Mouse (Mus musculus) limb, embryonic 14.5 days (tissue): ENCODE data around the gene Ppia. TPM values are rescaled to one million over a fixed set of nuclear protein-coding genes. Genes with fewer than 3 reads are reported as not detected.

ENCODE experiments used
- ATAC-seq: fragments of 200-750 bp; cut with Nextera tagmentation; 2 replicates; pipeline ENCODE4 v1.8.0; 2017; ENCODE audit warnings: low read depth, moderate number of reproducible peaks, moderate TSS enrichment; ENCODE audit not compliant: low FRiP score
- DNase-seq: peaks from one replicate; pipeline ENCODE4 v3.0.0-alpha.2; 2015; ENCODE audit warnings: low spot score
- H3K27ac ChIP-seq: fragments of 300-500 bp; sonication (generic); replicated peaks from 2 replicates; pipeline ENCODE4 v1.5.1; 2014; ENCODE audit warnings: low read depth, mild to moderate bottlenecking, low read length, moderate library complexity, mixed read lengths
- H3K27me3 ChIP-seq: fragments of 300-500 bp; sonication (generic); 2 replicates; pipeline ENCODE4 v1.6.1; 2014; ENCODE audit warnings: low read length, mixed read lengths; ENCODE audit not compliant: control insufficient read depth, insufficient read depth
- H3K36me3 ChIP-seq: fragments of 300-500 bp; sonication (generic); 2 replicates; pipeline ENCODE4 v1.6.1; 2014; ENCODE audit warnings: mild to moderate bottlenecking, low read length, moderate library complexity, mixed read lengths; ENCODE audit not compliant: control insufficient read depth, insufficient read depth
- H3K4me1 ChIP-seq: fragments of 300-500 bp; sonication (generic); 2 replicates; pipeline ENCODE4 v1.6.1; 2014; ENCODE audit warnings: antibody characterized with exemption, low read length, mixed read lengths; ENCODE audit not compliant: control insufficient read depth, insufficient read depth
- H3K4me2 ChIP-seq: fragments of 300-500 bp; sonication (generic); replicated peaks from 2 replicates; pipeline ENCODE4 v1.6.1; 2014; ENCODE audit warnings: low read depth, mild to moderate bottlenecking, low read length, moderate library complexity; ENCODE audit not compliant: severe bottlenecking
- H3K4me3 ChIP-seq: fragments of 300-500 bp; sonication (generic); replicated peaks from 2 replicates; pipeline ENCODE4 v1.5.1; 2014; ENCODE audit warnings: low read length
- H3K9ac ChIP-seq: fragments of 300-500 bp; sonication (generic); 2 replicates; pipeline ENCODE4 v1.6.1; 2014; ENCODE audit warnings: mild to moderate bottlenecking, low read depth, low read length, moderate library complexity; ENCODE audit not compliant: severe bottlenecking
- H3K9me3 ChIP-seq: fragments of 300-500 bp; sonication (generic); 2 replicates; pipeline ENCODE4 v1.6.1; 2016; ENCODE audit warnings: low read length; ENCODE audit not compliant: control insufficient read depth
- POLR2A ChIP-seq: fragments of 200-500 bp; IDR thresholded peaks from 2 replicates; pipeline ENCODE4 v1.8.0; 2012; ENCODE audit warnings: inconsistent platforms, mild to moderate bottlenecking, moderate library complexity, borderline replicate concordance; ENCODE audit not compliant: insufficient read depth, insufficient read length; ENCODE audit errors: extremely low read depth
- WGBS: fragments of 180-500 bp; shearing (Covaris S2); extraction: QIAGEN DNeasy Blood & Tissue Kit; methylation state at CpG from one replicate; pipeline ENCODE4 v1.1.7; 2014; 5-methylcytosine and 5-hydroxymethylcytosine counted together
- polyA plus RNA-seq, 2 experiments: library from polyadenylated mRNA; depleted of rRNA in 1 of 2; stranded (reverse) in 1 of 2; unstranded in 1 of 2; fragments of >200 nt; fragmentation: Nextera tagmentation in 1 of 2; extraction: Ambion mirVana in 1 of 2; gene quantifications; 2 replicates each; pipeline versions ENCODE4 v1.2.1 to v1.2.3; 2012 to 2014

Gene Ppia
- polyA plus RNA-seq, 2 experiments = 3,384 to 4,744 TPM

DNA sequence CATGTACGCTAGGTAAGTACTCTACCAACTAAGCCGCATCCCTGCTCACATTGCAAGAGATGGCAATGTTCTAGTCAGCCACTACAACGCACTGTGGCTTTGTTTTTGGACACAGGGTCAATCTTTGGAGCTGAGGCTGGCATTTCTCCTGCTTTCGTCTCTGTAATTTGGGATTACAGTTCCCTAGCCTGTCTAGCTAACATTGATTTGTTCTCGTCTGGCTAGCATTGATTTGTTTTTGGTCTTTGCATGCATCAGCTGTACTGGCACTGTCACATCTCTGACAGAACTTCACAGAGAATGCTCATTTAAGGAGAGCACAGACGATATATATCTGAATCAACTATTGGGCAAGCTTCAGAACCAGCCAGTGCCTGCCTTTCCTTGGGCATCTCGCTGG, 14.9 kb downstream of the Ppia start:
- H3K4me3 ChIP-seq = no peak overlapping the region
- ATAC-seq (no peak), DNase-seq (no peak)
- no peak overlapping the region for H3K9ac ChIP-seq
- no peaks in the 10 kb centered on the region for H3K27me3 ChIP-seq
- H3K27ac ChIP-seq = no peak overlapping the region
- no peaks in the 10 kb centered on the region for H3K4me1 ChIP-seq
- no peaks in the 10 kb centered on the region for H3K9me3 ChIP-seq
- TF ChIP-seq POLR2A = no peak
- no peak overlapping the region for H3K4me2 ChIP-seq
- peaks cover 94% of the 10 kb centered on the region for H3K36me3 ChIP-seq
- WGBS = 94% methylated on average over 7 of the region's 7 CpGs

DNA sequence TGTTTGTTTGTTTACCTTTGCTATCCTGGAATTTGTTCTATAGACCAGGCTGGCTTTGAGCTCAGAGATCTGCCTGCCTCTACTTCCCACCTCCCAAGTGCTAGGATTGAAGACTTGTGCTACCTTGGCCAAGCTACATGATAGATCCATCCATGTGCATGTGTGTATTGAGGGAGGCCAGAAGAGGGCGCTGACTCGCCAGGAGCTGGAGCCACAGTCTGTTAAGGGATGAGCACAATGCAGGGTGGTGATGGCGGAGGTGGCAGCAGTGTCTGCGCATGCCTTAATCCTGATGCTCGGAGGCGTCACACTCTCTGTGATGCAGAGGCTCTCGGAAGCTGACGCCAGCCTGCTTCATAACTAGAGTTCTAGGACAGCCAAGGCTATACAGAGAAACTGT, 21.2 kb downstream of the Ppia start:
- Histone ChIP-seq H3K27me3 (no peaks in the 10 kb centered on the region), H3K27ac (no peak overlapping the region), H3K9ac (no peak overlapping the region), H3K4me1 (no peaks in the 10 kb centered on the region), H3K4me2 (no peak overlapping the region), H3K36me3 (peaks cover 64% of the 10 kb centered on the region), H3K9me3 (no peaks in the 10 kb centered on the region), H3K4me3 (no peak overlapping the region)
- 71% methylated on average over 8 of the region's 8 CpGs for WGBS
- DNase-seq (no peak), ATAC-seq (no peak)
- no peak for TF ChIP-seq POLR2A

DNA sequence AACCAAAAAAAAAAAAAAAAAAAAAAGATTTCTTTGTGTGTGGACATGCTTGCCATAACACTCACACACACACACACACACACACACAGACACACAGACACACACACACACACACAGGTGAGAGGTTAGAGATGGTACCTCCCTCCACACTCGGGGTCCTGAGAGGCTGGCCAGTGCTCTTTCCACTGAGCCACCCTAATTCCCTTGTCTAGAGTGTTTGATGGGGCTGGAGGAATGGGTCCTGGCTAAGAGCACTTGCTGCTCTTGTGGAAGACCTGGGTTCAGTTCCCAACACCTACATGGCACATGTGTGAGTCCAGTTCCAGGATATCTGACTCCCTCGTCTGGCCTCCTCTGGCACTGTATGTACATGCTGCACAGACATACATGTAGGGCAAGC, 22.4 kb downstream of the Ppia start:
- DNase-seq = no peak
- Histone ChIP-seq H3K36me3 (peaks cover 52% of the 10 kb centered on the region), H3K27ac (no peak overlapping the region), H3K4me2 (no peak overlapping the region), H3K9ac (no peak overlapping the region), H3K27me3 (no peaks in the 10 kb centered on the region), H3K4me1 (no peaks in the 10 kb centered on the region), H3K9me3 (no peaks in the 10 kb centered on the region), H3K4me3 (no peak overlapping the region)
- ATAC-seq = no peak
- 95% methylated on average over 2 of the region's 2 CpGs for WGBS
- no peak for TF ChIP-seq POLR2A

DNA sequence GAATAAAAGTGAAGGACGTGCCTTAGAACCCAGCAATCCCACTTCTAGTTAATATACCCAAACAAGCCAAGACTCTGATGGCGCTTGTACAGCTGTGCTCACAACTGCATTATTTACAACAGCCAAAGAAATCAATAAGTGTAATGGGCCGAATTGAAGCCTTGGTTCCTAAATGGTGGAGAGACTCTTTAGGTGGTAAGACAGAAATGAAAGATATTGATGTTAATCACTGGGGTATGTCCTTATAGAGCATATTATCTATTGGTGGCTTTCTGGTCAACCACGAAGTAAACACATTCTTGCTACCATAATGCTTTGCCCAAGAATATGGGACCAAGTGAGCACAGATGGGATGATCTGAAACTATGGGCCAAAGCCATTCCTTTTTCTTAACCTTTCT, 24.9 kb downstream of the Ppia start:
- ATAC-seq (no peak), DNase-seq (no peak)
- Histone ChIP-seq H3K27ac (no peak overlapping the region), H3K4me1 (peaks cover 3% of the 10 kb centered on the region), H3K9ac (no peak overlapping the region), H3K27me3 (no peaks in the 10 kb centered on the region), H3K4me3 (no peak overlapping the region), H3K36me3 (peaks cover 27% of the 10 kb centered on the region), H3K4me2 (no peak overlapping the region), H3K9me3 (no peaks in the 10 kb centered on the region)
- 90% methylated on average over 4 of the region's 4 CpGs for WGBS
- TF ChIP-seq POLR2A = no peak

DNA sequence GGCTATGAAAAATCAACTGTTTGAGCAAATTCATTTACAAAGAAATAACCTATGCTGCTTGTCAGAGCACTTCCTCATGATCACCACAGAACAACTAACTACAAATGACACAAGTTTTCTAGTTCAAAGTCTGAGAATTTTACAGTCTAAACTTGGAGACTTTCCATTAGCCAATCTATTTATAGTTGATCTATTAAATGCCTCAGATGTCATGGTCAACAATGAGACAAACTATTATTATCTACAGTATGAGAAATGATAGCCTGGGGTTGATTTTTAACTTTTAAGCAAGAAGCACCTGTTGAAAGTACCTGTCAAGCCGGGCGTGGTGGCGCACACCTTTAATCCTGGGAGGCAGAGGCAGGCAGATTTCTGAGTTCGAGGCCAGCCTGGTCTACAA, 27.3 kb downstream of the Ppia start:
- peaks cover 8% of the 10 kb centered on the region for H3K36me3 ChIP-seq
- H3K4me3 ChIP-seq = no peak overlapping the region
- H3K4me1 ChIP-seq = peaks cover 3% of the 10 kb centered on the region
- no peak for TF ChIP-seq POLR2A
- WGBS = 96% methylated on average over 4 of the region's 4 CpGs
- H3K27ac ChIP-seq = no peak overlapping the region
- DNase-seq (no peak), ATAC-seq (no peak)
- H3K9me3 ChIP-seq = no peaks in the 10 kb centered on the region
- no peaks in the 10 kb centered on the region for H3K27me3 ChIP-seq
- 0 out of 2 replicates have a peak overlapping the region, but pooled peaks have one; percentile 72 for H3K4me2 ChIP-seq
- H3K9ac ChIP-seq = no peak overlapping the region

DNA sequence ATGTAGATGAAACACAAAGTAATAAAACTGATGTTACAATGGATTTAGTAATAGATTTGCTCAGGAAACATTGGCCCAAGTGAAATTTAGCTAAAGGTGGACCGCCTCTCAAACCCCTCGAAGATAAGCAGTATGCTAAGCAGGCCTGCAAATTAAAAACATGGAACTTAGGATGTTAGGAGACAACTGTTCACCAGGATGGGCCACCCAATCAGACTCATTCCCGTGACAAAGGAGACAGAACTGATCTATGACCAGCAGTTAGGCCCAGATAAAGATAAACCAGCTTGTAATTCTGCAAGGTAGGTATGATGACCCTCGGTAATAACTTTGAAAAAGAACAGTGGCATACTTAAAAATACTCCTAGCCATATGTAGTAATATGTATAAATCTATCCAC, 27.9 kb downstream of the Ppia start:
- WGBS = 56% methylated on average over 4 of the region's 4 CpGs
- peaks cover 3% of the 10 kb centered on the region for H3K4me1 ChIP-seq
- peaks cover 3% of the 10 kb centered on the region for H3K36me3 ChIP-seq
- H3K4me3 ChIP-seq = peak overlapping the region; percentile 74
- H3K27ac ChIP-seq = peak overlapping the region; percentile 94
- ATAC-seq = no peak
- H3K9ac ChIP-seq = peak overlapping the region; percentile 85
- no peak for TF ChIP-seq POLR2A
- peak overlapping the region; percentile 72 for H3K4me2 ChIP-seq
- no peak for DNase-seq
- no peaks in the 10 kb centered on the region for H3K27me3 ChIP-seq
- no peaks in the 10 kb centered on the region for H3K9me3 ChIP-seq
